Mouse (Mus musculus) urinary bladder, adult 18-20 months (tissue): ENCODE data around the gene Ovgp1.
"Not testable (repeated sequence)": the region's sequence is repeated elsewhere in the genome, so short reads cannot be mapped to it uniquely, and the experiment has no call there.

Experiments
- DNase-seq, 2 experiments: peaks; one replicate each; pipeline ENCODE4 v3.0.0; 2022; ENCODE audit warnings: low spot score in 2 of 2, mixed read lengths in 2 of 2

Ovgp1 gene

GRCm38 (mm10) chr3:105973411-105973810 is at the start of gene Ovgp1:
Gene Ovgp1 (plus strand): TSS chr3:105973711.
- DNase-seq = no peak

- no peak for DNase-seq
Observed at GRCm38 (mm10) chr3:105924616-105925015, 48.9 kb upstream of the Ovgp1 start.

GRCm38 (mm10) chr3:105927561-105928194 is 45.8 kb upstream of the Ovgp1 start:
- DNase-seq = no peak

- no peak for DNase-seq
Observed at GRCm38 (mm10) chr3:105928195-105928569, 45.3 kb upstream of the Ovgp1 start.

GRCm38 (mm10) chr3:105928781-105929180 is 44.7 kb upstream of the Ovgp1 start:
- DNase-seq = no peak

- no peak for DNase-seq
Observed at GRCm38 (mm10) chr3:105929821-105930220, 43.7 kb upstream of the Ovgp1 start.

- no peak for DNase-seq
Observed at GRCm38 (mm10) chr3:105931095-105931494, 42.4 kb upstream of the Ovgp1 start.

GRCm38 (mm10) chr3:105932240-105933071 is 41.1 kb upstream of the Ovgp1 start, which contains the start of gene I830077J02Rik:
Gene I830077J02Rik (minus strand): TSS chr3:105932664.
- DNase-seq = no peak

GRCm38 (mm10) chr3:105933926-105934325 is 39.6 kb upstream of the Ovgp1 start:
- DNase-seq = no peak

- DNase-seq = no peak
Observed at GRCm38 (mm10) chr3:105935033-105935432, 38.5 kb upstream of the Ovgp1 start.

- no peak for DNase-seq
Observed at GRCm38 (mm10) chr3:105936111-105936510, 37.4 kb upstream of the Ovgp1 start.

GRCm38 (mm10) chr3:105951348-105951747 is 22.2 kb upstream of the Ovgp1 start:
- DNase-seq = no peak

- DNase-seq = no peak
Observed at GRCm38 (mm10) chr3:105957235-105957634, 16.3 kb upstream of the Ovgp1 start.

- DNase-seq = no peak
Observed at GRCm38 (mm10) chr3:105958204-105958603, 15.3 kb upstream of the Ovgp1 start.

- DNase-seq = peak; percentile 94 to 96
Observed at GRCm38 (mm10) chr3:105958974-105959580, 14.4 kb upstream of the Ovgp1 start, which contains the start of gene Wdr77. Gene Wdr77 (plus strand): TSS chr3:105959369.

GRCm38 (mm10) chr3:105959585-105959984 is 13.9 kb upstream of the Ovgp1 start:
- no peak for DNase-seq

- no peak for DNase-seq
Observed at GRCm38 (mm10) chr3:105959999-105960398, 13.5 kb upstream of the Ovgp1 start, which contains the start of gene Atp5f1. Gene Atp5f1 (minus strand): TSS chr3:105960099.

GRCm38 (mm10) chr3:105960700-105961099 is 12.8 kb upstream of the Ovgp1 start:
- DNase-seq = no peak

GRCm38 (mm10) chr3:105971831-105972446 is 1.6 kb upstream of the Ovgp1 start:
- DNase-seq = no peak

GRCm38 (mm10) chr3:105974174-105974573 is 663 bp downstream of the Ovgp1 start:
- DNase-seq = no peak

GRCm38 (mm10) chr3:105989611-105990010 is 16.1 kb downstream of the Ovgp1 start:
- DNase-seq = not testable (repeated sequence)
